Mouse (Mus musculus) kidney, adult 2 months (tissue): ENCODE data around the gene Xntrpc.

ENCODE experiments used
- CTCF ChIP-seq: fragments of 200-500 bp; conservative IDR thresholded peaks from 2 replicates; pipeline ENCODE4 v1.5.1; 2011; ENCODE audit warnings: low read depth, mild to moderate bottlenecking, control low read depth, low read length, moderate library complexity, mixed read lengths; ENCODE audit not compliant: insufficient read depth, insufficient read length
- POLR2A ChIP-seq: fragments of 200-500 bp; IDR thresholded peaks from one replicate; pipeline ENCODE4 v1.6.1; 2011; ENCODE audit warnings: low read depth, low read length, control low read depth

- TF ChIP-seq POLR2A (no peak), CTCF (no peak)
Observed at GRCm38 (mm10) chr7:102120326-102120725, 54.8 kb downstream of the Xntrpc start.
